Mouse (Mus musculus): ENCODE data around the gene Abhd10.

Gene Abhd10

DNA sequence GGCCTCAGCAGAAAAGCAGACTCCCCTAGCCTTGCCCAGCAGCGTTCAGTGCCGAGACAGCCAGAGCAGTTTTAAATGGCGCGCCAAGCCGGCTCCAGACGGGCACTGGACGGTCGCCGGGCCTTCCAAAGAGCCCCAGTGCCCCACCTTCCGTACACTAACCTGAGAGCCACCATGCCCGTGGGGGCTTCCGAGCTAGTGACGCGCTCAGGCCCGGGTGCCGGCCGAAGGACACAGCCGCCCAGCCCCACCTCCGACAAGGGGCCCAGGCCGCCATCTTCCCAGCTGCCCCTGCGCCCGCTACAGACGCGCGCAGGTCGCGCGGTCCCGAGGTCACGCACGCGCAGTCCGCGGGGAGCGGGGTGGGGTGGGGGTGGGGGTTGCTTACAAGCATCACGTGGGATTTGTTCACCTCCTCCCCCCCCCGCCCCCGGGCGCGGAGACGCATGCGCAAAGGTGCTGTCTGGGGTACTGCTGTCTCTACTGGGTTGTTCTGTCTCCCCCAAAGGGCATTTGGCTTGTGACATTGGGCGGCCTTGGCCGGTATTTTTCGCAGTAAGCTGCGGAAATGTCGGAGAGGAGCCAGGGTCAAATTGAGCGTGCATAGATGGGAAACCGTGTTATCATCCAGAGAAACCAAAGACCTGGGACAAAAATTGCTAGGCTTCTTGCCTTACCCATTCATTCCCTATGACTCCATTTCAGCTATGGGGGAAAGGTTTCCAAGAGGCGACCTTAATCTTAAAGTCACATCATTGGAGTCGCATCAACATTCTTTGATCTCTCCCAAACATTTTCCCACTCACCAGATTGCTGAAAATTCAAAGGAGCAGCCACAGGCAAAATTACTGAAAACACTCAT is at the start of gene Abhd10:
Gene Abhd10, minus strand, starts transcription at position 341 of the 862 bp plus-strand sequence.
- H3K27me3 ChIP-seq (ENCODE audit: control insufficient read depth, insufficient read depth, low read length, poor library complexity, severe bottlenecking) = no peaks in the 10 kb centered on the region
- H3K36me3 ChIP-seq (ENCODE audit: control insufficient read depth, insufficient read depth, low read length, poor library complexity, severe bottlenecking) = no peaks in the 10 kb centered on the region
- peak; percentile 96 for DNase-seq (ENCODE audit: low read depth, low spot score)

GRCm38 (mm10) chr16:45791286-45791685 is 48.5 kb upstream of the Abhd10 start:
- Histone ChIP-seq H3K27me3 (ENCODE audit: control insufficient read depth, insufficient read depth, low read length, poor library complexity, severe bottlenecking) (no peaks in the 10 kb centered on the region), H3K36me3 (ENCODE audit: control insufficient read depth, insufficient read depth, low read length, poor library complexity, severe bottlenecking) (no peaks in the 10 kb centered on the region)
- no peak for DNase-seq (ENCODE audit: low read depth, low spot score)

DNA sequence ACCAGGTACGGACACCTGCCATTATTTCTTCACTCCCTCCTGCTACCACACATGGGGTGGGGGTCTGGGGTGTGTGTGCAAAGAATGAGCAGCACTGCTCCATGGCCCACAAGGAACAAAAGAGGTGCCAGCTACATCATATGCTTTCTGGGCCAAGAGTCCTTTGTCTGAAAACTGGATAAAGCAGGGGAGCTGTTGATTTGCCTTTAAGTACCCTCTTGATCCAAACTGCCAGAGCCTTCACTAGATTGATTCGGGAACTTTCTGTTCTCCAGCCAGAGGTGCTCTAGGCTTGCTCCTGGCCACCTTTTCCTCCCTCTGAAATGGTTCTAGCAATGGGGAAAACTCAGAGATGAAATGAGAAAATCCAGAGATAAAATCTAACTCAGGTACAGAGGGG is 46.6 kb upstream of the Abhd10 start:
- DNase-seq (ENCODE audit: low read depth, low spot score) = no peak
- Histone ChIP-seq H3K27me3 (ENCODE audit: control insufficient read depth, insufficient read depth, low read length, poor library complexity, severe bottlenecking) (no peaks in the 10 kb centered on the region), H3K36me3 (ENCODE audit: control insufficient read depth, insufficient read depth, low read length, poor library complexity, severe bottlenecking) (no peaks in the 10 kb centered on the region)

GRCm38 (mm10) chr16:45787650-45788049 is 44.9 kb upstream of the Abhd10 start:
- no peak for DNase-seq (ENCODE audit: low read depth, low spot score)

GRCm38 (mm10) chr16:45786639-45787038 is 43.9 kb upstream of the Abhd10 start:
- no peak for DNase-seq (ENCODE audit: low read depth, low spot score)
- no peaks in the 10 kb centered on the region for H3K27me3 ChIP-seq (ENCODE audit: control insufficient read depth, insufficient read depth, low read length, poor library complexity, severe bottlenecking)

More at GRCm38 (mm10) chr16:45787650-45788049, 44.9 kb upstream of the Abhd10 start:
- no peaks in the 10 kb centered on the region for H3K27me3 ChIP-seq (ENCODE audit: control insufficient read depth, insufficient read depth, low read length, poor library complexity, severe bottlenecking)
- no peaks in the 10 kb centered on the region for H3K36me3 ChIP-seq (ENCODE audit: control insufficient read depth, insufficient read depth, low read length, poor library complexity, severe bottlenecking)

DNA sequence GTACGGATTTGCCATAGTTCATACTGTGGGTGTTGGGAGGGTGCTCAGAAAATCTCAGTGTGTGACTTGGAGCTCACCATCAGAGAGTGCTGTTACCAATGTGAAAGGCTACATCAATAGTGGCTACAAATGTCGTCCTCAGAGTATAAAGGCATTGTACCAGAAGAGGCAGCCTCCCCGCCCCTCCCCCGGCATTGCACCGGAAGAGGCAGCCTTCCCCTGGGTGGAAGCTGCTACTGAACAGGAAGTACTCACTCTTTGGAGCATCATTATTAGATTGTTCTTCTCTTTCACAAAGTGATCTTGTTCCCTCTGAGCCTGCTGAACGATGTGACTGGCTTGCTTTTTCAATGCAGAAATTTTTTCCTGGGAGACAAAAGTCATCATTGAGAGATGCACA is 37.2 kb upstream of the Abhd10 start:
- Histone ChIP-seq H3K27me3 (ENCODE audit: control insufficient read depth, insufficient read depth, low read length, poor library complexity, severe bottlenecking) (no peaks in the 10 kb centered on the region), H3K36me3 (ENCODE audit: control insufficient read depth, insufficient read depth, low read length, poor library complexity, severe bottlenecking) (no peaks in the 10 kb centered on the region)
- no peak for DNase-seq (ENCODE audit: low read depth, low spot score)

More at GRCm38 (mm10) chr16:45786639-45787038, 43.9 kb upstream of the Abhd10 start:
- no peaks in the 10 kb centered on the region for H3K36me3 ChIP-seq (ENCODE audit: control insufficient read depth, insufficient read depth, low read length, poor library complexity, severe bottlenecking)

DNA sequence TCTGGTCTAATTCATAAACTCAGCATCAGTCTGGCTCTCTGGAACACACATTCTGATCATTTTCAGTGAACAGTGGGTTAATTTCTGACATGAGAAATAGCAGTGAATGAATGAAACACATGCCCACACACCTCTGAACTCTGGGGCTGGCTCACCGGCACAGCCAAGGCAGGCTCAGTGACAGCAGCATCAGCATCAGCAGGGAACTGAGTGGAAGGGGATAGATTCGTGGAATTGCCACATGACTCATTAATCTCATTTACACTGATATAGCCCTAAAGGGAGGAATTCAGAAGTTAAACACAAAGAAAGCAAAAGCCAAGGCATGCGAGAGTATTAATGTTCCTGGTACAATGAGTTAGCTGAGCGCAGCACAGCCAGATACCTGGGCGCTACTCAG is 32.1 kb upstream of the Abhd10 start:
- Histone ChIP-seq H3K36me3 (ENCODE audit: control insufficient read depth, insufficient read depth, low read length, poor library complexity, severe bottlenecking) (no peaks in the 10 kb centered on the region), H3K27me3 (ENCODE audit: control insufficient read depth, insufficient read depth, low read length, poor library complexity, severe bottlenecking) (no peaks in the 10 kb centered on the region)
- DNase-seq (ENCODE audit: low read depth, low spot score) = no peak

GRCm38 (mm10) chr16:45770914-45771313 is 28.2 kb upstream of the Abhd10 start:
- Histone ChIP-seq H3K27me3 (ENCODE audit: control insufficient read depth, insufficient read depth, low read length, poor library complexity, severe bottlenecking) (no peaks in the 10 kb centered on the region), H3K36me3 (ENCODE audit: control insufficient read depth, insufficient read depth, low read length, poor library complexity, severe bottlenecking) (no peaks in the 10 kb centered on the region)
- DNase-seq (ENCODE audit: low read depth, low spot score) = no peak

- DNase-seq (ENCODE audit: low read depth, low spot score) = no peak
- Histone ChIP-seq H3K36me3 (ENCODE audit: control insufficient read depth, insufficient read depth, low read length, poor library complexity, severe bottlenecking) (no peaks in the 10 kb centered on the region), H3K27me3 (ENCODE audit: control insufficient read depth, insufficient read depth, low read length, poor library complexity, severe bottlenecking) (no peaks in the 10 kb centered on the region)
Measured at GRCm38 (mm10) chr16:45767853-45768640, 25.3 kb upstream of the Abhd10 start.

GRCm38 (mm10) chr16:45767434-45767833 is 24.7 kb upstream of the Abhd10 start:
- H3K27me3 ChIP-seq (ENCODE audit: control insufficient read depth, insufficient read depth, low read length, poor library complexity, severe bottlenecking) = no peaks in the 10 kb centered on the region
- no peaks in the 10 kb centered on the region for H3K36me3 ChIP-seq (ENCODE audit: control insufficient read depth, insufficient read depth, low read length, poor library complexity, severe bottlenecking)
- no peak for DNase-seq (ENCODE audit: low read depth, low spot score)

DNA sequence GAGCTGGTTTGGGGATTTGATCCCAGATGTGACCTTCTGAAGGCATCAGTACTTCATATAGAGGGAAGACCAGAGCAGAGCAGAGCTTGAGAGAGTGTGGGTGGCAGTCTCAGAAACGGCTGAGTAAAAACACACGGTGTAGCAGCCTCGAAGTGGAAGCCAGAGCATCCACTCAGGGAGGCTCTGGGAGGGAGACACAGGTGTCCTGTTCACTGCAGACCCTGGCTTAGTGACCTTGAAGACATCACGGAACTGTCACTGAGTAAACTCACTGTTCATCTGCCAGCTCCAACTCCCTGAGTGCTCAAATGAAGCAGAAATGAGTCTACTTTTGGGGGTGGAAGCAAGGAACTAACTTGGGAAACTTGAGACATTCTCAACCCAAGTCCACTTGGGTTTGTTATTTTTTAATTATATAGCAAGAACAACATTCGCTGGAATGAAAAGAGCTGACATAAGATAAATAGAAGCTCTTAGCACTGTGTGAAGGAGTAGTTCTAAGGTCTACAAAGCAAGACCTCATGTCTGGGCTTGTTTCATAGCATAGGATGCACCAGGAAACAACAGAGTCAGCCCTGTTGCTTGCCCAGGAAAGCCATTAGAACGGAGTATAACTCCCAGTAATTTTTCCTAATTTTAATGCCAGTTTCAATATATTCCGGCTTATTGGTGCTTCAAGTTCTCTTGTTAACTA is 23.2 kb upstream of the Abhd10 start:
- Histone ChIP-seq H3K27me3 (ENCODE audit: control insufficient read depth, insufficient read depth, low read length, poor library complexity, severe bottlenecking) (no peaks in the 10 kb centered on the region), H3K36me3 (ENCODE audit: control insufficient read depth, insufficient read depth, low read length, poor library complexity, severe bottlenecking) (no peaks in the 10 kb centered on the region)
- DNase-seq (ENCODE audit: low read depth, low spot score) = no peak

DNA sequence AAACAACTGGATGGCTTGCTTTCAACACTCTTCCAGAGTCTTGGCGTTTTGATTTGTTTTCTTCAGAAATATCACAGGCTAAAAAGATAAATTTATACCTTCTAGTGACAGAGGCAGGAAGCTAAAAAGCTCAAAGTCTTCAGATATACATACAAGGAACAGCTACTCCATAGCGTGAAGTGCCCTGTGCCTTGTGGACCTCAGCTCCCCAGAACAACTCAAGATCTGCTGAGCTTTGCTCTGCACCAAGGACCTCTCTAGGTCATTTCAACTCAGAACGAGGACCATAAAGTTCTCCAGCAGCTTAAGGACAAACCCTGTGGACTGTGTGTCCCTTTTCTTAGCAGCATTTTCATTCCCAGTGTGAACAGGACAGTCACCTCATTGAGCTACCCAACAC is 22.3 kb upstream of the Abhd10 start:
- Histone ChIP-seq H3K36me3 (ENCODE audit: control insufficient read depth, insufficient read depth, low read length, poor library complexity, severe bottlenecking) (no peaks in the 10 kb centered on the region), H3K27me3 (ENCODE audit: control insufficient read depth, insufficient read depth, low read length, poor library complexity, severe bottlenecking) (no peaks in the 10 kb centered on the region)
- no peak for DNase-seq (ENCODE audit: low read depth, low spot score)

DNA sequence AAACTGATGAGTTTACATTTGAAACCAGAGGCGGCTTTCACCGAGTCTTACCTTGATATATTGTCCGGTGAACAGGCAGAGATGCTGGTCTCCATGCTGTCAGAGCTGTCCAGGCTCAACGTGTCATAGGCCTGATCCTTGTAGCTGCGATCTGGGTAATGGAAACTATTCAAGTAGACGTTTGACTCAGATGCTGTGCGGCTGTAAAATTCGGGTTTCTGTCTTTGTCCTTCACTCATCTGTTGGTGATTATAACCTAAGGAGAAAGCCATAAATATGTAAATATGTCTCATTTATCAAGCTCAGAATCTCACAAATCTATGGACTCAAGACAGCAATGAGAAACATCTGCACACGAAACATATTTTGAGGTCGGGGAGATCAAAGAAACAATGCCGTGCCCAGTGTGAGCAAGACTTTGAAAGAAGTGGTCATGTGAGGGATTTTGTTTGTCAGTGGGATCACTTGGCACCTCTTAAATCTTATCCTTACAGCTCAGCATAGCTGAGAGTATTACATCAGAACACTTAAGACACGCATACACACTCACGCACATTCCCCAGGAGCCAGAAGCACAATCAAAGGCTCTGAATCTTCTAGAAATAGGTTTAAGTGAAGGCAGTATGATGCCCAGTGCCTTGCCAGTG is 20.2 kb upstream of the Abhd10 start:
- no peak for DNase-seq (ENCODE audit: low read depth, low spot score)
- no peaks in the 10 kb centered on the region for H3K27me3 ChIP-seq (ENCODE audit: control insufficient read depth, insufficient read depth, low read length, poor library complexity, severe bottlenecking)

GRCm38 (mm10) chr16:45761425-45761824 is 18.7 kb upstream of the Abhd10 start:
- no peaks in the 10 kb centered on the region for H3K36me3 ChIP-seq (ENCODE audit: control insufficient read depth, insufficient read depth, low read length, poor library complexity, severe bottlenecking)
- DNase-seq (ENCODE audit: low read depth, low spot score) = no peak
- H3K27me3 ChIP-seq (ENCODE audit: control insufficient read depth, insufficient read depth, low read length, poor library complexity, severe bottlenecking) = no peaks in the 10 kb centered on the region

More for the DNA sequence above, 20.2 kb upstream of the Abhd10 start:
- H3K36me3 ChIP-seq (ENCODE audit: control insufficient read depth, insufficient read depth, low read length, poor library complexity, severe bottlenecking) = no peaks in the 10 kb centered on the region
